Mouse (Mus musculus) c-Kit-positive CD71-positive TER-119-positive erythroid progenitor cells, embryonic 14.5 days (primary cell): Measurements from ENCODE around the gene Ceacam16.

Experiments used
- DNase-seq: peaks from one replicate; pipeline ENCODE4 v3.0.0-alpha.2; 2013; ENCODE audit warnings: low spot score

Gene Ceacam16

GRCm38 (mm10) chr7:19843561-19843960 lies 17.5 kb downstream of the Ceacam16 start:
- no peak for DNase-seq

GRCm38 (mm10) chr7:19842885-19843504 lies 18.1 kb downstream of the Ceacam16 start:
- DNase-seq, result no peak

GRCm38 (mm10) chr7:19841686-19842413 lies 19.2 kb downstream of the Ceacam16 start:
- no peak for DNase-seq

- no peak for DNase-seq
These were observed 20.2 kb downstream of the Ceacam16 start for GRCm38 (mm10) chr7:19840936-19841335.

GRCm38 (mm10) chr7:19840371-19840770 lies 20.7 kb downstream of the Ceacam16 start:
- no peak for DNase-seq

- DNase-seq, result no peak
These were observed 24.3 kb downstream of the Ceacam16 start for GRCm38 (mm10) chr7:19836843-19837242.

- no peak for DNase-seq
These were observed 27.0 kb downstream of the Ceacam16 start for GRCm38 (mm10) chr7:19834055-19834454.

- DNase-seq, result no peak
These were observed 29.3 kb downstream of the Ceacam16 start for GRCm38 (mm10) chr7:19831837-19832236.

GRCm38 (mm10) chr7:19830682-19831156 lies 30.4 kb downstream of the Ceacam16 start:
- DNase-seq, result no peak

- no peak for DNase-seq
These were observed 31.4 kb downstream of the Ceacam16 start for GRCm38 (mm10) chr7:19829694-19830093.

- no peak for DNase-seq
These were observed 34.3 kb downstream of the Ceacam16 start for GRCm38 (mm10) chr7:19826756-19827155.

GRCm38 (mm10) chr7:19824182-19824973 lies 36.7 kb downstream of the Ceacam16 start:
- peak; percentile 59 for DNase-seq

GRCm38 (mm10) chr7:19823256-19824181 lies 37.6 kb downstream of the Ceacam16 start:
- DNase-seq, result no peak

- no peak for DNase-seq
These were observed 38.5 kb downstream of the Ceacam16 start, which contains the start of gene Bcl3 for GRCm38 (mm10) chr7:19822604-19823058. TSS of gene Bcl3 (minus strand) at chr7:19822770.

- no peak for DNase-seq
These were observed 38.9 kb downstream of the Ceacam16 start for GRCm38 (mm10) chr7:19822193-19822592.

GRCm38 (mm10) chr7:19821633-19822032 lies 39.5 kb downstream of the Ceacam16 start:
- no peak for DNase-seq

GRCm38 (mm10) chr7:19820347-19821048 lies 40.6 kb downstream of the Ceacam16 start:
- no peak for DNase-seq

GRCm38 (mm10) chr7:19818875-19819274 lies 42.2 kb downstream of the Ceacam16 start:
- DNase-seq, result no peak

GRCm38 (mm10) chr7:19818440-19818839 lies 42.7 kb downstream of the Ceacam16 start:
- DNase-seq, result no peak

- DNase-seq, result no peak
These were observed 43.6 kb downstream of the Ceacam16 start for GRCm38 (mm10) chr7:19817382-19818105.
